Mouse (Mus musculus) CH12.LX (cell line): Measurements from ENCODE around the gene Adora3. TPM values are rescaled to one million over a fixed set of nuclear protein-coding genes. Genes with fewer than 3 reads are reported as not detected.

Source experiments
- DNase-seq: peaks from one replicate; pipeline ENCODE4 v3.0.0-alpha.2; 2013; ENCODE audit errors: extremely low read depth
- H3K27ac ChIP-seq: 2 replicates; pipeline ENCODE4 v1.5.1; 2012; ENCODE audit warnings: low read depth, mild to moderate bottlenecking, control low read depth, moderate library complexity; ENCODE audit not compliant: insufficient read depth
- H3K27me3 ChIP-seq: replicated peaks from 2 replicates; pipeline ENCODE3; 2012; ENCODE audit warnings: inconsistent platforms
- H3K36me3 ChIP-seq, 2 experiments: replicated peaks in 1 of 2; 2 replicates each; pipeline versions ENCODE3 to v1.6.1; 2012; ENCODE audit warnings: inconsistent platforms in 1 of 2, low read length in 1 of 2, mild to moderate bottlenecking in 1 of 2, mixed read lengths in 1 of 2, moderate library complexity in 1 of 2; ENCODE audit not compliant: control insufficient read depth in 1 of 2, insufficient read depth in 1 of 2
- H3K4me1 ChIP-seq, 2 experiments: 2 replicates each; pipeline ENCODE4 v1.6.1; 2012; ENCODE audit warnings: inconsistent platforms in 1 of 2, moderate library complexity in 1 of 2; ENCODE audit not compliant: insufficient read depth in 2 of 2, control insufficient read depth in 1 of 2
- H3K4me2 ChIP-seq: 2 replicates; pipeline ENCODE4 v1.6.1; 2012; ENCODE audit warnings: low read depth, mild to moderate bottlenecking, control low read depth; ENCODE audit not compliant: poor library complexity, insufficient read depth, severe bottlenecking
- H3K4me3 ChIP-seq, 3 experiments: fragments of 150-350 bp in 1 of 3; sonication (generic) in 1 of 3; replicated peaks in 1 of 3; 2 replicates each; pipeline versions ENCODE3 to v1.5.1; 2011 to 2012; ENCODE audit warnings: low read depth in 2 of 3, low read length in 2 of 3, mild to moderate bottlenecking in 2 of 3, moderate library complexity in 2 of 3, control low read depth in 1 of 3, improper control_type of control experiment in 1 of 3, inconsistent platforms in 1 of 3, mixed read lengths in 1 of 3; ENCODE audit not compliant: poor library complexity in 1 of 3
- H3K79me2 ChIP-seq: replicated peaks from 2 replicates; pipeline ENCODE4 v1.6.1; 2012; ENCODE audit warnings: mild to moderate bottlenecking, moderate library complexity; ENCODE audit not compliant: control insufficient read depth, poor library complexity, insufficient read depth, severe bottlenecking; ENCODE audit errors: extremely low read depth
- H3K9ac ChIP-seq: 2 replicates; pipeline ENCODE4 v1.6.1; 2012; ENCODE audit warnings: low read depth, mild to moderate bottlenecking, control low read depth, moderate library complexity; ENCODE audit not compliant: insufficient read depth
- H3K9me3 ChIP-seq: replicated peaks from 2 replicates; pipeline ENCODE3; 2012; ENCODE audit warnings: low read length, inconsistent platforms, mixed read lengths
- BHLHE40 ChIP-seq: IDR thresholded peaks from 2 replicates; pipeline ENCODE4 v1.6.1; 2011; ENCODE audit warnings: mild to moderate bottlenecking, low read depth, low read length, improper control_type of control experiment
- E2F4 ChIP-seq: IDR thresholded peaks from 2 replicates; pipeline ENCODE4 v1.6.1; 2011; ENCODE audit warnings: low read depth, low read length, improper control_type of control experiment; ENCODE audit not compliant: insufficient replicate concordance
- EP300 ChIP-seq: IDR thresholded peaks from 2 replicates; pipeline ENCODE4 v1.6.1; 2011; ENCODE audit warnings: low read length, improper control_type of control experiment
- HCFC1 ChIP-seq: IDR thresholded peaks from 2 replicates; pipeline ENCODE4 v1.6.1; 2012; ENCODE audit warnings: low read depth, mild to moderate bottlenecking, inconsistent platforms, low read length, improper control_type of control experiment
- IRF4 ChIP-seq: IDR thresholded peaks from 2 replicates; pipeline ENCODE4 v1.6.1; 2014; ENCODE audit warnings: low read depth, mild to moderate bottlenecking, inconsistent platforms, low read length, improper control_type of control experiment
- JUN ChIP-seq: IDR thresholded peaks from 2 replicates; pipeline ENCODE4 v1.6.1; 2011; ENCODE audit warnings: low read depth, mild to moderate bottlenecking, low read length, improper control_type of control experiment, moderate library complexity; ENCODE audit not compliant: insufficient read depth
- JUND ChIP-seq: conservative IDR thresholded peaks from 2 replicates; pipeline ENCODE4 v1.6.1; 2011; ENCODE audit warnings: low read depth, low read length, improper control_type of control experiment
- KAT2A ChIP-seq: IDR thresholded peaks from 2 replicates; pipeline ENCODE4 v1.6.1; 2012; ENCODE audit warnings: low read length, improper control_type of control experiment, inconsistent platforms; ENCODE audit not compliant: insufficient replicate concordance
- MYC ChIP-seq: IDR thresholded peaks from 2 replicates; pipeline ENCODE4 v1.6.1; 2011; ENCODE audit warnings: low read depth, mild to moderate bottlenecking, improper control_type of control experiment, low read length
- NRF1 ChIP-seq: IDR thresholded peaks from 2 replicates; pipeline ENCODE4 v1.6.1; 2014; ENCODE audit warnings: low read depth, mild to moderate bottlenecking, inconsistent platforms, low read length, improper control_type of control experiment, moderate library complexity
- PAX5 ChIP-seq: IDR thresholded peaks from 2 replicates; pipeline ENCODE4 v1.6.1; 2012; ENCODE audit warnings: low read length, inconsistent platforms, mixed read lengths
- RAD21 ChIP-seq: IDR thresholded peaks from 2 replicates; pipeline ENCODE4 v1.6.1; 2011; ENCODE audit warnings: low read depth, mild to moderate bottlenecking, low read length, improper control_type of control experiment, moderate library complexity
- RCOR1 ChIP-seq: conservative IDR thresholded peaks from 2 replicates; pipeline ENCODE4 v1.6.1; 2012; ENCODE audit warnings: low read depth, mild to moderate bottlenecking, inconsistent platforms, low read length, improper control_type of control experiment
- SMC3 ChIP-seq: IDR thresholded peaks from 2 replicates; pipeline ENCODE4 v1.6.1; 2011; ENCODE audit warnings: low read depth, low read length, improper control_type of control experiment
- TCF12 ChIP-seq: IDR thresholded peaks from 2 replicates; pipeline ENCODE4 v1.6.1; 2014; ENCODE audit warnings: low read depth, mild to moderate bottlenecking, inconsistent platforms, low read length, improper control_type of control experiment
- USF1 ChIP-seq: IDR thresholded peaks from 2 replicates; pipeline ENCODE4 v1.6.1; 2014; ENCODE audit warnings: low read depth, mild to moderate bottlenecking, inconsistent platforms, low read length, improper control_type of control experiment
- ZMIZ1 ChIP-seq: IDR thresholded peaks from 2 replicates; pipeline ENCODE4 v1.6.1; 2012; ENCODE audit warnings: low read depth, mild to moderate bottlenecking, inconsistent platforms, low read length, improper control_type of control experiment
- dilution Hi-C: fragments of 300-500 bp; cut with MboI; formaldehyde crosslinking; loops from 2 replicates; pipeline ENCODE4 v1.14.3; 2020; ENCODE audit warnings: low sequenced_read_pairs; ENCODE audit not compliant: extremely low pct_unique_long_range_greater_than_20kb, extremely low pct_ligation_motif_present
- in situ Hi-C: fragments of 300-500 bp; cut with MboI; formaldehyde crosslinking; loops from 3 replicates; pipeline ENCODE4 v1.14.3; 2019; ENCODE audit warnings: low sequenced_read_pairs, low pct_ligation_motif_present, low pct_unique_long_range_greater_than_20kb, mixed read lengths
- polyA plus RNA-seq: library from polyadenylated mRNA; unstranded; fragments of >175 nt; gene quantifications from 2 replicates; pipeline ENCODE4 v1.2.1, GENCODE M21; 2012; ENCODE audit warnings: low read depth; ENCODE audit not compliant: insufficient read length
- total RNA-seq, 2 experiments: library from RNA; depleted of rRNA; stranded (reverse); fragments of 300-350 nt in 1 of 2; fragments of >200 nt in 1 of 2; gene quantifications; 2 replicates each; pipeline ENCODE4 v1.2.3; 2012 to 2014

The Adora3 gene
- total and polyA plus RNA-seq, 3 experiments, result 0.54 to 1.4 (median 1.1) TPM

DNA sequence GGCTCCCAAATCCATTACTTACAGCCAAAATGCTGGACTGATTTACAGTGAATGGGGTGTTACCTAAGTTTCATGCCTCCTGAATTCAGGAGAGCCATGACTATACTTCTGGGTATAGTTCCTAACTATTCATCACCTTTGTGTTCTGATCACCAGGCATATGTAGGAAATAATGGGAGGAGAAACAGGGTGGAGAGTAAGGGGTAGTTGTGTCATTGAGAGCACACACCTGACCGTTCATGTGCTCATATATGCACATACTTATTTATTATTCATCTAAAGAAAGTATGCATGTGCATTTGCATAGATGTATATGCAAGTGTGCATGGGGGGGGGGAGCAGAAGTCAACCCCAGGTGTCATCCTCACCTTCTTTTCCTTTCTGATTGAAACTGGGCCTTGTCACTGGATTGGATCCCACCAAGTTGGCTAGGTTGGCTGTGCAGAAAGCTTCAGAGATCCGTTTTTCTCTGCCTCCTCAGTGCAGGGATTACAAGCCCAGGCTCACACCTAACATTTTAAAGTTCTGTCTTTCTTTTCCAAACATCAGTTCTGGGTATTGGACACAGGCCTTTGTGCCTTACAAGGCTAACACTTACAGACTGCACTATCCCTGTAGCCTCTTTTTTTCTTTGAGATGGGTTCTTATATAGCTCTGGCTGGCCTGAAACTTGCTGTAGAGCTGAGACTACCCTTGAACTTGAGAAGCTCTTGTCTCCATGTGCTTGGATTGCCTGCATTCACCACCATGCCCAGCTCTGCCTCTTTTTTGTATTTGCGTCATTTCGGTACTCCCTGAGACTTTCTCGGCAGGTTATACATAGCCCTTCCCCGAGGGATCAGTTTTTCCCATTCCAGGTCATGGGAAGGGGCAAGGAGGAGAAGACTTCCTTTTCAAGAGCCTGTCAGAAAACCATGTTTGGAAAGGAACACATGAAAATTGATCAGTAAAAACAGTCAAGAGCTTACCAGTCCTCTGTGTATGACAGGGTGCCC lies 3.1 kb downstream of the Adora3 start:
- no peaks in the 10 kb centered on the region for H3K27me3 ChIP-seq
- H3K9me3 ChIP-seq, result no peaks in the 10 kb centered on the region
- no peak for TF ChIP-seq JUND
- TF ChIP-seq ZMIZ1, result no peak
- no peak for TF ChIP-seq HCFC1
- no peak for TF ChIP-seq RAD21
- TF ChIP-seq TCF12, result no peak
- no peak for TF ChIP-seq EP300
- no peak for TF ChIP-seq E2F4
- no peak for TF ChIP-seq USF1
- no peak for TF ChIP-seq PAX5
- no peak for TF ChIP-seq RCOR1
- no peak for TF ChIP-seq JUN
- TF ChIP-seq IRF4, result no peak
- TF ChIP-seq MYC, result no peak
- no peak for TF ChIP-seq KAT2A
- no peak for TF ChIP-seq NRF1
- no peak for TF ChIP-seq SMC3
- dilution Hi-C loops, result no loop called here
- in situ Hi-C loops, result no loop called here
- peaks cover 3 to 4% of the 10 kb centered on the region in 2 experiments; a peak in 1 of 4 replicates for H3K4me1 ChIP-seq
- no peak overlapping the region for H3K4me2 ChIP-seq
- no peaks in the 10 kb centered on the region for H3K79me2 ChIP-seq
- no peak for DNase-seq
- H3K4me3 ChIP-seq, result no peak overlapping the region
- no peaks in the 10 kb centered on the region for H3K36me3 ChIP-seq
- no peak overlapping the region for H3K27ac ChIP-seq
- H3K9ac ChIP-seq, result no peak overlapping the region

DNA sequence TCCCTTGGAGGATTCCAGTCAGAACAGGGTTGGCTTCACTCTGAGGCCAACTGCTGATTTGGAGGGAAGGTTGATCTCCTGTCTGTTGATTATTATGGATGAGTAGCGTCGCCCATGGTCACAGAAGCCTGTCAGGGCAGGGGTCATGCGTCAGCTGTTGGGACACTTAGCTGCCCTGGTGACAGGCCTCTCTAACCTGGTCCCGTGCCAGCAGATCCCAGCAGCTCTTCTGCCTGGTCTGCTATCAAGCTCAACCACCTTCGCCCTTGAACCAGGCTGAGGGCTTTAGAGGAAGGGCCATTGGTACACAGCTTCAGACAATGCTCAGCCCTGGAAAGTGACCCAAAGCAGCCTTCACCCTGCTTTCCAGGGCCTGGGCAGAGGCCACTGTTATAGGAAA lies 5.4 kb downstream of the Adora3 start:
- Histone ChIP-seq H3K4me1 (peaks cover 3 to 11% of the 10 kb centered on the region in 2 experiments; a peak in 3 of 4 replicates), H3K36me3 (no peaks in the 10 kb centered on the region), H3K9ac (no peak overlapping the region), H3K9me3 (no peaks in the 10 kb centered on the region), H3K79me2 (no peaks in the 10 kb centered on the region), H3K27me3 (no peaks in the 10 kb centered on the region), H3K4me2 (no peak overlapping the region), H3K27ac (no peak overlapping the region), H3K4me3 (no peak overlapping the region)
- no peak for DNase-seq
- in situ Hi-C loops (no loop called here), dilution Hi-C loops (no loop called here)
- TF ChIP-seq BHLHE40, result no peak
